Mouse (Mus musculus): ENCODE data around the gene Mlf2. TPM values are rescaled to one million over a fixed set of nuclear protein-coding genes. Genes with fewer than 3 reads are reported as not detected.

Gene Mlf2
- polyA plus RNA-seq, 1 experiment from 2014 or later = 584 TPM

GRCm38 (mm10) chr6:124966466-124967118 is 35.4 kb downstream of the Mlf2 start:
- H3K4me1 ChIP-seq (ENCODE audit: control insufficient read depth, insufficient read depth, low read length) = peaks cover 15% of the 10 kb centered on the region
- no peak for ATAC-seq (ENCODE audit: low read depth)
- H3K9me3 ChIP-seq (ENCODE audit: control insufficient read depth, low read length) = no peaks in the 10 kb centered on the region
- H3K4me3 ChIP-seq (ENCODE audit: low read depth, low read length) = no peak overlapping the region; the same call in 1 of the 2 replicates
- H3K36me3 ChIP-seq (ENCODE audit: control insufficient read depth, insufficient read depth, low read length) = 0 out of 2 replicates have a peak, but pooled peaks cover 8% of the 10 kb centered on the region
- H3K27me3 ChIP-seq (ENCODE audit: control insufficient read depth, insufficient read depth, low read length) = no peaks in the 10 kb centered on the region
- WGBS = 96% methylated on average over 7 of the region's 7 CpGs
- H3K27ac ChIP-seq (ENCODE audit: low read depth, low read length) = no peak overlapping the region
- H3K9ac ChIP-seq (replicated peaks; ENCODE audit: low read depth, low read length) = no peak overlapping the region
- peak overlapping the region; percentile 94; the same call in 1 of the 2 replicates for H3K4me2 ChIP-seq (ENCODE audit: low read depth, low read length)

GRCm38 (mm10) chr6:124967766-124968165 is 36.6 kb downstream of the Mlf2 start:
- Histone ChIP-seq H3K4me1 (ENCODE audit: control insufficient read depth, insufficient read depth, low read length) (peaks cover 15% of the 10 kb centered on the region), H3K9ac (replicated peaks; ENCODE audit: low read depth, low read length) (no peak overlapping the region), H3K27ac (ENCODE audit: low read depth, low read length) (no peak overlapping the region), H3K4me3 (ENCODE audit: low read depth, low read length) (no peak overlapping the region), H3K9me3 (ENCODE audit: control insufficient read depth, low read length) (no peaks in the 10 kb centered on the region), H3K27me3 (ENCODE audit: control insufficient read depth, insufficient read depth, low read length) (no peaks in the 10 kb centered on the region), H3K36me3 (ENCODE audit: control insufficient read depth, insufficient read depth, low read length) (no peaks in the 10 kb centered on the region), H3K4me2 (ENCODE audit: low read depth, low read length) (no peak overlapping the region)
- WGBS = 79% methylated on average over 4 of the region's 4 CpGs
- no peak for ATAC-seq (ENCODE audit: low read depth)

Other genes starting within 250 kb of the Mlf2 start
- 94.2 and 99.8 TPM in 2 replicates for gene Emg1, start 219.2 kb upstream of the Mlf2 start, polyA plus RNA-seq (2014; fragmentation: Nextera tagmentation; extraction: Ambion mirVana)
- 242 and 258 TPM in 2 replicates for gene Phb2, start 219.1 kb upstream of the Mlf2 start, polyA plus RNA-seq (2014; fragmentation: Nextera tagmentation; extraction: Ambion mirVana)
- gene Ptpn6, start 192.7 kb upstream of the Mlf2 start, polyA plus RNA-seq (2014; fragmentation: Nextera tagmentation; extraction: Ambion mirVana) = 2.6 and 4.4 TPM in 2 replicates
- 634 and 689 TPM in 2 replicates for gene Grcc10, start 190.0 kb upstream of the Mlf2 start, polyA plus RNA-seq (2014; fragmentation: Nextera tagmentation; extraction: Ambion mirVana)
- not detected in 2 replicates for gene Gm45234, start 175.4 kb upstream of the Mlf2 start, polyA plus RNA-seq (2014; fragmentation: Nextera tagmentation; extraction: Ambion mirVana)
- 21.5 and 27.5 TPM in 2 replicates for gene Atn1, start 174.9 kb upstream of the Mlf2 start, polyA plus RNA-seq (2014; fragmentation: Nextera tagmentation; extraction: Ambion mirVana)
- gene Eno2, start 161.7 kb upstream of the Mlf2 start, polyA plus RNA-seq (2014; fragmentation: Nextera tagmentation; extraction: Ambion mirVana) = 154 and 205 TPM in 2 replicates
- gene Lrrc23, start 151.7 kb upstream of the Mlf2 start, polyA plus RNA-seq (2014; fragmentation: Nextera tagmentation; extraction: Ambion mirVana) = 0.67 and 0.92 TPM in 2 replicates
- gene Spsb2, start 122.7 kb upstream of the Mlf2 start, polyA plus RNA-seq (2014; fragmentation: Nextera tagmentation; extraction: Ambion mirVana) = 3.9 and 4.4 TPM in 2 replicates
- 393 and 412 TPM in 2 replicates for gene Tpi1, start 117.1 kb upstream of the Mlf2 start, polyA plus RNA-seq (2014; fragmentation: Nextera tagmentation; extraction: Ambion mirVana)
- gene Usp5, start 101.9 kb upstream of the Mlf2 start, polyA plus RNA-seq (2014; fragmentation: Nextera tagmentation; extraction: Ambion mirVana) = 162 and 171 TPM in 2 replicates
- 16.8 and 16.9 TPM in 2 replicates for gene Cdca3, start 101.8 kb upstream of the Mlf2 start, polyA plus RNA-seq (2014; fragmentation: Nextera tagmentation; extraction: Ambion mirVana)
- gene Gnb3, start 91.1 kb upstream of the Mlf2 start, polyA plus RNA-seq (2014; fragmentation: Nextera tagmentation; extraction: Ambion mirVana) = 0.44 and 0.54 TPM in 2 replicates
- 19.1 and 23.7 TPM in 2 replicates for gene P3h3, start 73.6 kb upstream of the Mlf2 start, polyA plus RNA-seq (2014; fragmentation: Nextera tagmentation; extraction: Ambion mirVana)
- 11.2 and 14.2 TPM in 2 replicates for gene Gpr162, start 67.4 kb upstream of the Mlf2 start, polyA plus RNA-seq (2014; fragmentation: Nextera tagmentation; extraction: Ambion mirVana)
- 0.12 TPM in 1 of 2 replicates, not detected in the other for gene Cd4, start 43.2 kb upstream of the Mlf2 start, polyA plus RNA-seq (2014; fragmentation: Nextera tagmentation; extraction: Ambion mirVana)
- gene Lag3, start 19.7 kb upstream of the Mlf2 start, polyA plus RNA-seq (2014; fragmentation: Nextera tagmentation; extraction: Ambion mirVana) = 2.6 and 3.4 TPM in 2 replicates
- 664 and 670 TPM in 2 replicates for gene Ptms, start 11.3 kb upstream of the Mlf2 start, polyA plus RNA-seq (2014; fragmentation: Nextera tagmentation; extraction: Ambion mirVana)
- gene Cops7a, start 34.2 kb downstream of the Mlf2 start, polyA plus RNA-seq (2014; fragmentation: Nextera tagmentation; extraction: Ambion mirVana) = 89.5 and 93.8 TPM in 2 replicates
- gene Pianp, start 65.3 kb downstream of the Mlf2 start, polyA plus RNA-seq (2014; fragmentation: Nextera tagmentation; extraction: Ambion mirVana) = 41.3 and 62.3 TPM in 2 replicates
- gene Zfp384, start 77.8 kb downstream of the Mlf2 start, polyA plus RNA-seq (2014; fragmentation: Nextera tagmentation; extraction: Ambion mirVana) = 12.3 and 16.5 TPM in 2 replicates
- 105 and 116 TPM in 2 replicates for gene Ing4, start 108.4 kb downstream of the Mlf2 start, polyA plus RNA-seq (2014; fragmentation: Nextera tagmentation; extraction: Ambion mirVana)
- gene Acrbp, start 118.3 kb downstream of the Mlf2 start, polyA plus RNA-seq (2014; fragmentation: Nextera tagmentation; extraction: Ambion mirVana) = 16.8 and 19.8 TPM in 2 replicates
- gene Lpar5, start 136.5 kb downstream of the Mlf2 start, polyA plus RNA-seq (2014; fragmentation: Nextera tagmentation; extraction: Ambion mirVana) = 0.70 and 0.91 TPM in 2 replicates
- gene Chd4, start 164.6 kb downstream of the Mlf2 start, polyA plus RNA-seq (2014; fragmentation: Nextera tagmentation; extraction: Ambion mirVana) = 72.1 and 82.2 TPM in 2 replicates
- gene Nop2, start 200.5 kb downstream of the Mlf2 start, polyA plus RNA-seq (2014; fragmentation: Nextera tagmentation; extraction: Ambion mirVana) = 45.0 and 49.6 TPM in 2 replicates
- gene Iffo1, start 213.9 kb downstream of the Mlf2 start, polyA plus RNA-seq (2014; fragmentation: Nextera tagmentation; extraction: Ambion mirVana) = 18.3 and 18.5 TPM in 2 replicates
- 1,265 and 1,492 TPM in 2 replicates for gene Gapdh, start 235.1 kb downstream of the Mlf2 start, polyA plus RNA-seq (2014; fragmentation: Nextera tagmentation; extraction: Ambion mirVana)

All from neural tube, embryonic 14.5 days (tissue).